Mouse (Mus musculus): ENCODE data around the gene Rsf1.

Rsf1 gene

DNA sequence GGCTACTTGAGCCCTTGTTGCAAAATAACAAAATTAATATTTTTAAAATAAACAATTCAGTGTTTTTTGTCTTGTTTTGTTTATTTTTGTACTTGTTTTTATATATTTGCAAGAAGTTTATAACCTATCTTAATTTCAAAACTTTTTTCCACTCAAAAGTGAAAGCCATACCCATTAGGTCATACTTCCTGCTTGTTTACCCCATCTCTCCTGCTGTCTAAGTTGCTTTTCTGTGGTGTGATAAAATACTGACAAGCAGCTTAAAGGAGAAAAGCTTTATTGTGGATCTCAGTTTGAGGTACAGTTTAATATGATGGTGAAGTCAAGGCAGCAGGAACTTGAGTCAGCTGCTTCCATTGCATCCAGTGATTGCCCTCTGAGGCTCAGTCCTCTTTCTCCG is 53.2 kb downstream of the Rsf1 start:
- no peak for DNase-seq

DNA sequence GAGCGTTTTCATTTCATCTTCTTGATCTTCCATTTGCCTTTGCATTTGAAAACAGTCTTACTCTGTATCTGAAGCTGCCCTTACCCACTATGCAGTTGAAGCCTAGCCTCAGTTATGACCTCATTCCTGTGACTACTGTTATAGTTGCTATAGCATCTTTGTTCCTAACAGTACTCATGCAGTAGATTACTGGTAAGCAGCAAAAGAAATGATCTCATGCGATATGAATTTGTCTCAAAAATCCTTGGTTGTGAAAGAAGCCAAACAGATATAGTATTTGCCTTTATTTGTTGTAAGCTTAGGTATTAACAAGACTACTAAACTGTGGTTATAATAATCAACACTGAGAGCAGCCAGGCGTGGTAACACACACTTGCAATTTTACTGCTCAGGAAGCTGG is 65.4 kb downstream of the Rsf1 start:
- DNase-seq = no peak

DNA sequence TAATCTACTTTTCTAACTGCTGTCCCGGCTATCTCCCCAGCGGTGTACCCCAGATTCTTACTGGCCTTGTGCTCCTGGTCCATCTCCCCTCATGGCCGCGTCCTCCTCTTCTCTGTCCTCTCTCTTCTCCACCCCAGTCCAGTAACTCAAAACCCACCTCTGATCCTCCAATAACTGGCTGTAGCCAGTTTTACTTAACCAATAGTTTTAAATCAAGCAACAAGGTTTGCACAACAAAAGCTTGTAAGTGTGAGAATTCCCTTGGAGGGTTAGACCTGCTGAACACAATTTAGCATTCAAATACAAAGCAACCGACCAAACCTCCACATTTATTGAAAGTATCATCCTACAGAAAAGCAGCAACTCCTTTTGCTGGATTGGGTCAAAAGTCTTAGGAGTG is 68.0 kb downstream of the Rsf1 start:
- DNase-seq = no peak

DNA sequence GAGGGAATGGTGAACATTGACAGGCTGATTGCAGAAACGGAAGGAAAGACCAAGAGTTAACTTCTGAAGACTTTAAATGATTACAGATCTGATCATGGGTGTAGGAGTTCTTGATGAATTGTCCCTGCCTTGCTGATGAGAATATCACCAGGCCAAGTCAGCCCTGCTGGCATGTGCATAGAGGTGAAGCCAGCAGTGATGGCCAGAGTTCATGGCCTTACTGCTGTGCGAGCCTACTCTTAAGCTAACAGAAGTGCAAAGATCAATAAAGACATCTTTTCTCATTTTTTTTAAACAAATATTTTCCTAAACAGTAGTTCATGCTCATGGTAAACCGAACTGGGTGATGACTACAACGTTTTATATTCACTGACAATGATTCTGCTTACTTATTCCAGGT is 71.0 kb downstream of the Rsf1 start:
- no peak for DNase-seq

DNA sequence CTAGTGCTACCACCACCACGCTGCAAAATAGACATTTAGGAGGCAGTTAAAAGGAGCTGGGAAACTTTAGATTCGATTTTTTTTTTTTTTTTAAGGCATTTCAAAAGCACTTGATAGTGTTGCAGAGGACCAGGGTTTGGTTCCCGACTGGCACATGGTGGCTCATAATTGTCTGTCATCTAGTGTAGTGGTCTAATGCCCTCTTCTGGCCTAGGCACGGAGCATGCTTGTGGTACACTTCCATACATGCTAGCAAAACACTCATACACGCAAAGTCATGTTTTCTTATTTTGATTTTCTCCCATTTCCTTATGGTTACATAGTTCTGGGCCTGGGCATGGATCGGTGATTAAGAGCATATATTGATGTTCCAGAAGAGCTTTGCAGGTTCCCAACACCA is 76.5 kb downstream of the Rsf1 start:
- DNase-seq = no peak

DNA sequence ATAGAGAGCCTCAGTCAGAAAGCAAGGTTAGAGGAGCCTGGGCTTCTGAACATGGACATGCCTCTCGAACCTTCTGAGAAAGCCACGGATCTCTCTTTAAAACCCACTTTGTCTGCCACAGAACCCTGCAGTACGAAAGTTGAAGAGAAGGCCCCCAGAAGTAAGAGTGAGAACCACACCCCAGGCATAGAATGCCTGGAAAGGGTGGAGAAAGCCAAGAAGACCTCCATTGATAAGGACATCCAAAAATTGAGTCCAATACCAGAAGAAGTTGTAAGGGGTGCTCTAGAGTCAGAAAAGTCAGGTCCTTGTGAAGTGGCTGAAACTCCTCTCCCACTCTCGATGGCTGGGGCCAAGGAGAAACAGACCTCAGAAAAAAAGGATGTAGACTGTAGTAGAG is 81.9 kb downstream of the Rsf1 start:
- no peak for DNase-seq

DNA sequence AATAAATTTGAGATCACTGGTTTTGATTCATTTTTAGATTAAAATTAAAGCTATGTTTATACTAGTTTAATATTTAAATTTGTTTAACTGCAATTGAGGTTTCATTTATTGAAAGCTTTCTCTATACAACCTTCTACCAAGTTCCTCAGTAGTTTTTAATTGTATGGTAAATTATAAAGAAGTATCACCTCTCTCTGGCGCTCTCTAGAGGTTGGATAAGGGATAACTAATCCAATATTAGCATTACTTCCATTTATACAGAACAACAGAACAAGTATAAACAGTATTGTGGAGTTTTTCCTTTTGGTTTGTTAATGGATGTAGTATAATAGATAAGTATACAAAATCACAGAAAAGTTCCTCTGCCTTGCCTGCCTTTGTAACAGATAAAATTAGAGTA is 99.5 kb downstream of the Rsf1 start:
- no peak for DNase-seq

DNA sequence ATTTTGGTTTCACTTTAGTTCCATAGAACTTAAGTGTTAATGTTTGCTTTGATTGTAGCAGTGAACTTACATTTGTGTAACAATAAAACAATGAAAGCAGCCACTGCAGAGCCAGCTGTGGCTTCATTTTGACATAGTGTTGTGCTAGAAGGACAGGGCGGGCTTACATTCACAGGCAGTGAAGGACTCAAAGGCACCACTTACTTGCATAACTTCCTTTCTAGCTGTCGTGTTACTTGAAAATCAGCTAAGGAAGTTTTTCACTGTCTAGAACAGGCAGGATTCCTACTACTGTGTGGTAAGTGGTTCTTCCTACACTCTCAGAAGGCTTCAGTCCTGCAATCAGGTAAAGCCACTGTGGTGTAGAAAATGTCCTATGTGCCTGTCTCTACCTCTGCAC is 108.1 kb downstream of the Rsf1 start:
- DNase-seq = no peak

DNA sequence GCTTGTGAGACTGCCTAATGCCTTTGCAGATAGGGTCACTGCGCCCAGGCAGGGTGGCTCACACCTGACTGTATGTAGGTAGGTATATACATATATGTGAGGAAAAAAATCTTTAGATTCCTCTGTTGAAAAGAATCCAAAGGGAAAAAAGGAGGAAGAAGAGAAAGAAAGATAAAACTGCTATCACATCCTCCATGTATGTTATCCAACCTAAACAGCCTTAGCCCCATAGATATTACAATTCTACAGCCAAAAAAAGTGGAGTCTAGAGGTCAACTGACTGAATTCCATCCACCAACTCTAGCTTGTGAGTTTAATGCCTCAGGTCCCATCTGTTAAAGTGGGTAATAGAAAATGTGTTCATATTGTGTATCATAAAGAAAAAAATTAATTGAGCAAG is 115.8 kb downstream of the Rsf1 start:
- DNase-seq = no peak

DNA sequence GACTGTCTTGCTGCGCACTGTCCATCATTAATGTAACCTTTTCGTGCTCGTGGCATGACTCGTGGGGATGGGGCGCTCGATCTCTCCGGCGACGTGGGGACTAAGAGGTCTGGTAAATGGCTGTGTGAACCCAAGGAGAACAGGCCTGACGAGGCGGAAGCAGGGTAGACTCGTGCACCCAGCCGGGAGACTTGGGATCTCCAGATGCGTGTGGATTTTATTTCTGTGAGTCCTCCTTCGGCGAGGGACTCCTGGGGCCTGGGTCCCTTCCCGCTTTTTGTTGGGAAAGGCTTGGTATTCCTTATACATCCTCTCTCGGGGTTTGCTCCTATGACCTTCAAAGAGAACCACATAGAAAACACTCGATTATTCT is 116.4 kb downstream of the Rsf1 start:
- no peak for DNase-seq

DNA sequence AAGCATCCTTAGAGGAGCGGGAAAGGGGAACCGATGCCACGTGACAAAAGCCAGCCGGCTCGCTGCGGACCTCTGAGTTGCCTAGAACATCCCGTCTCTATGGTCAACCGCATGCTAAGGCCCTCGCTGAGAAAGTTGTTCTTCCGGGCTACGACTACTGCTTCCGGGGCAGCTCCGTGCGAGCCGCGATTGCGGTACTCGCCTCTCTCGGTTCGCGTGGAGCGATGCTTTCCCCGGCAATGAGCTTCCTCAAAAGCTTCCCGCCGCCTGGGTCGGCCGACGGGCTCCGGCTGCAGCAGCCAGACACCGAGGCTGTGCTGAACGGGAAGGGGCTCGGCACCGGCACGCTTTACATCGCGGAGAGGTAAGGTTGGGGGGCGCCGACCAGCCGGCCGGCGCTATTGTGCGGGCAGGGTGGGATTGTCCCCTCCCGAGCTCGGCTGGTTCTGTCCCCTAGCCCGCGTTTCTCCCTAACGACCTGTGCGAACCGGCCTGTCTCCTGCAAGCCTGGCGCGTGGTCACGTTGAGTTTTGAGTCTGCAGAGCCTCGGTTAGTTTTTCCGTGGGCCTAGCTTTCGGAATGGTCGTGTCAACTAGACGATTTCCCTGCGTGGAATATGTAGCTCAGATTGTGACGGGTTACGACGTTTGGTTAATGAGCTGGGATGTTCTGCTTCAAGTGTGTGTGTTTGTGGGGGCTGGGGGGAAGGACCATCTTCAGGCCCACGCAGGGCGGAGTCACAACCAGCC is 117.0 kb downstream of the Rsf1 start, which contains the start of gene Clns1a:
Gene Clns1a (plus strand): TSS at position 129 of the 749 bp plus-strand sequence.
- peak; percentile 93 for DNase-seq

DNA sequence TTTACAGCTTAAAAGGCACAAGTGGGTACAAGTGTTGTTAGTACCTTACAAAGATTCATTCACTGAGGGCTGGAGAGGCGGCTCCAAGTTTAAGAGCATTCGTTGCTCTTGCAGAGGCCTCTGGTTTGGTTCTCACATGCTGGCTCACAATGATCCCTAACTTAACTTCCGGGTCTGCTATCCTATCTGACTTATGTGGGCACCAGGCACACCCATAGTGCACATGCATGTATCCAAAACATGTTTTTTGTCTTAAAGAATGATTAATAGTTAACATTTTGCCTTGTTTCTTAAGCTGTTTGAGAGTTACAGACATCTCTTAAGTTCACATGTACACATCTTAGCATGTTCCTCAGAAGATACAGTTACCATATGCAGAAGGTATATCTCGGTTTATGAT is 120.5 kb downstream of the Rsf1 start:
- DNase-seq = no peak

DNA sequence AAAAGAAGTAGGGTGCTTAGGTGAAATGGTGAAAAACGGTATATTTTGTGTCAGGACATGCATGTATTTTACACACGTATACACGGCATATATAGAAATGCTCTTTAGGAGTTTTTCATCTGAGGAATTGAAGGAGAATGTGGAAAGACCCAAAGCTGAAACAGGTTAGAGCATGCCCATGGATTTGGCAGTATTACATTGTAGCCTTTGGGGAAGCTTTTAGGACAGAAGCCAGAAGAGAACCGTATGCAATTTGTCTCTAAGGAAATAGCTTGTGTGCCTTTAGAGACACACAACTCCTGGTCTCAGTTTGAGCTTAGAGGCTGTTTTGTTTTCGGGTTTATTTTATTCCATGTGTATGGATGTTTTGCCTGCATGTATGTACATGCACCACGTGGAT is 121.4 kb downstream of the Rsf1 start:
- no peak for DNase-seq

DNA sequence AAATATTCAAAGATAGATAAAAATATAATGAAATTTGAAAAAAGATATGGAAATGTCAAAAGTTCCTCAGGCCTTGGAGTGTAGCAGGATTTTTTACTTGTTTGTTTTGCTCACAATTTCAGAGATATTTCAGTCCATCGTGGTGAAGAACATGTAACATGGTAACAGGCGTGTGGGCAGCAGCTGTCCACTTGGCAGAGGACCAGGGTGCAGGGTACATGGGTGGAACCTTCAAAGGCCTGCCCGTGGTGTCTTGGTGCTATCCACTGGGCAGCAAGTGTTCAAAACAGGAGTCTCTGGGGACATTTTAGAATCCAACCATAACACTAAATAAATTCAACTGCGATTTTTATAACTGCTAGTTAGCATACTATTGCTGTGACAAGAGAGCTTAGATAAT is 127.4 kb downstream of the Rsf1 start:
- DNase-seq = peak; percentile 9

DNA sequence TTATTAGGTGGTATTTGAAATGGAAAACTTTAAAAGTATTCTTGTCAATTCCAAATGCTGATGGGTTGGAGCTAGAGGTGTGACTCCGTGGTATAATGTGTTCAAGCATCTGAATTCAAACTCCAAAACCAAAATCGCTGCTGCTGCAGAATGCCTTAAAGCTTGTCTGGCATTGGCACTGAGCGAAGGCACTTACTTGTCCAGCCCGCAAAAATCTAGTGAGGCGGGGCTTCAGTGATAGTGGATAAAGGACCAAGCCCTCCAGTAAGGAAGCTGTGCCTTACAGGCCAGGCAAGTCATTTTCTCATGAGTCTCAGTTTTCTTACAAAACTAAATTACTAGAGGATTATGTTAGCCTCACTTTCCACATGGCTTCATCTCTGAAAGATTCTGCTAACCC is 128.1 kb downstream of the Rsf1 start:
- DNase-seq = no peak

DNA sequence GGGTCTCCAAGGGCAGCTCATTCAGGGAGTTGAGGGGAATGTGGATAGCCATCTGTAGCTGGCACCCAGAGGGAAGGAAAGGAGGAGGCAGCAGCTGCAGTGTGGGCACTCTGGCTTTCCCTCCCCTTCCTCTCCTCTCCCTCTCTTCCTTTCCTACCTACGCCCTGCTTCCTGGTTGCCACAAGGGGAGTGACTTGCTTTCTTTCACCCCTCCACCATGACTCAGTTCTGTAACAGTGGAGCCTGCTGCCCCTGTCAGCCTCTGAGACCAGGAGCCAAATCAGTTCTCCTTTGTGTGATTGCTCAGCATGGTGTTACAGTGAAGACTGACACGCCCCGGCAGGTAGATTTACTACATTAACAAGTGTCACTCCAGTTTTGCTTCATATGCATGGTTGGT is 129.5 kb downstream of the Rsf1 start:
- DNase-seq = no peak

DNA sequence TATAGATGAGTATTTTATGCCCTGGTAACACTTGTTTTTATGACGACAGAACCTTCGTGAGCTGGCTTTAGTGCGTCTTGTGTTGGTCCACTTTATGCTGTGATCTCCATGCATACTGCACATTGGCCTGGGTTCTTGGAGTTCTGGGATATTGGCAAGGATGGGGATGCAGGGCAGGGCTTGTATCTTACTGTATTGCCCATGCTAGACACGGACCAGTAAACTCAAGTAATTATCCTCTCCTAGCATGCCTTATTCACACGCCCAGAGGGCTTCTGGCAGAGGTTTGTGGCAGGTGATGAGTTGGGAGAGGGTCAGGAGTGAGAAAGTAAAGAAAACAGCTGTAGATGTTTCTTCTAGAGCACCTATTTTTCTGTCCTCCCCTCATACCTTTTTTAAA is 135.0 kb downstream of the Rsf1 start:
- no peak for DNase-seq

DNA sequence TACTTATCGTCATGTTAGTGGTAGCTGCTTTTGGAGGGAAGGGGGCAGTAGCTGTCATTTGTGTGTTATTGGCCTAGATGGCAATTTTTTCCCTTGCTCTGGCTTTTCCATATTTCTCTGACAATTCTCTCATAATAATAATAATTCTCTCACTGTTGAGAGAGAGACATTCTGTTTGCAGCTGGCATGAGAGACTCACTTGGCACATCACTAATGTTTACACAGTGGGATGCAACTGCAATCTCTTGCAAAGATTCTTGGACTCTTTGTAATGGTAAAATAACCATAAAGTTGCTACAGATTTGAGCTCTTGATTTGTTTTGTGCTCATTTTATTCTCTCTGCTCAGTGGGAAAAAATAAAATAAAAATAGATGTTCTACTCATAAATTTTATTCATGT is 137.6 kb downstream of the Rsf1 start:
- DNase-seq = no peak

DNA sequence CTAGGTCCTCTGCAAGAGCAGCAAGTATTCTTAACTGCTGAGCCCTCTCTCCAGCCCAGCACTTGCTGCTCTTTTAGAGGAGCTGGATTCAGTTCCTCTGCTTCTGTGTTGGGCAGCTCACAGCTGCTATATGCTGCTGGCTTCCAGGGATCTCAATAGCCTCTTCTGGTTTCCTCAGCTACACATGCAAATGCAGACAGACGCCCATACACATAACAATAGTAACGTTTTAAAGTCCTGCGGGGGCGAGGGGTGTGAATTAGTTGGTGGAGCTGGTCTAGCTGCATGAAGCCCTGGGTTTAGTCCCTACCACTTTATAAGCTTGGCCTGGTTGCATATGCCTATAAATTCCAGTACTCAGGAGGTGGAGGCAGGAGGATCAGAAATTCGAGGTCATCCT is 139.4 kb downstream of the Rsf1 start:
- no peak for DNase-seq

DNA sequence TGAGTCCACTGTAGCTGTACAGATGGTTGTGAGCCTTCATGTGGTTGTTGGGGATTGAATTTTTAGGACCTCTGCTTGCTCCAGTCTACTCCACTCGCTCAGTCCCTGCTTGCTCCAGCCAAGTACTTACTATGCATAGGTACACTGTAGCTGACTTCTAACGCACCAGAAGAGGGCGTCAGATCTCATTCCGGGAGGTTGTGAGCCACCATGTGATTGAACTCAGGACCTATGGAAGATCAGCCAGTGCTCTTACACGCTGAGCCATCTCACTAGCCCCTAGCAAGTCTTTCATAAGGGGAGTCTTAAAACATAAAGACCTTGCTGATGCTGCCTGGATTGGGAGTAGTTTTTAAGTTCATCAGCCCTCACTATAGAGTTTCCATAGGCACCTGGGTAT is 140.4 kb downstream of the Rsf1 start:
- DNase-seq = no peak

DNA sequence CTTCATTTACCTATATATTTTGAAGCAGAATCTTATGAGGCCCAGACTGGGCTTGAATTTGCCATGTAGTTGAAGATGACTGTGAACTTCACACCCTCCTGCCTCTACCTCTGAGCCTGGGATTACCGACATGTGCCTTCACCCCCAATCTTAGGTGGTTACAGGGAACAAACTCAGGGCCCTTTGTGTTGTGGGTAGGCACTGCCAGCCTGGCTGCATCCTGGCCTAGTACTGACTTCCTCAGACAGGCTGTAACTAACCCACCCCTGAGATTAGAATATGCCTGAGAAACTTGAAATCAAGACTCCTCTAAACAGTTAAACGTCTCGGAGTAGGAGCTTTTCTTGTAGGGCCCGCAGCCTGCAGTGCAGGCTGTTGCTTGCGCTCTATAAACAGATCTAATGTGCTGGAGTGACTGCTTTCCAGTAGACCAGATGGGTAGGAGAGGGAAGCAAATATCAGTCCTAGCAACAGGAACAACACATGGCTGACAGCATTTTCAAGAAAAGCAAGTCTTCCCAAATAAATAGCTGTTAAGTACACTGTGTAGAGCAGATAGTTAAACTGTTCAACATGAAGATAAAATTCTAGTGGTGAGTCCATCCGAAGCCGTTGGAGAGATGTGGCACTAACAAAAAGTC is 142.7 kb downstream of the Rsf1 start:
- DNase-seq = no peak

DNA sequence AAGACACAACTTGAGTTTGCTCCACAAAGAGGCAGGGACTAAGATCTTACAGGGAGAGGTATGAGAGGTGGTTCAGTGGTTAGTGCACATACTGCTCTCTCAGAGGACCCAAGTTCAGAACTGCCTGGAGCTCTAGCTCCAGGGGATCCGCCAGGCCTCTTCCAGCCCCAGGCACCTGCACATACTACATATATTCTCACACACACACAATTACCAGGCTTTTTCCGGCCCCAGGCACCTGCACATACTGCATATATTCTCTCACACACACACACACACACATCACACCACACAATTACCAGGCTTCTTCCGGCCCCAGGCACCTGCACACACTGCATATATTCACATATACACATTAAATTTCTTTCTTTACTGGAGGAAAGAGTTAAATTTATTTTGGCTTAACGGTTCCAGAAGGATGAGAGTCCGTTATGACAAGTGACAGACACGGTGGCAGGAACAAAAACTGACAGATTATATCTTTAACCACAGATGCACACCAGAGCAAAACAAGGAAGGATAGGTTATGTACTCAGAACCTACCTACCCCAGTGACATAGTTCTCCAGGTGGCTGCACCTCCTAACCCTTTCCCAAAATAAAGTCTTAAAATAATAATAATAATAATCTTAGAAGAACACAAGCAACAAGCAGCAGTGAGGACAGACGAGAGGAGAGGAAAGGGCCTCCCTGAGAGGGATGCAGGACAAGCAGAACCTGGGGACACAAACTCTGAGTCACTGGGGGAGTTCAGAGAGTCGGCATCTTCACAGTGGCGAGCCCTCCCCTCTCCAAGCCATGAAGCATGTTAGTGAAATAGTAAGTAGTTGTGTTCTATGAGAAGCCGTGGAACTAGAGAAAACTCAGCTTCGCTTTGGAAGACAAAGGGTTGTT is 144.2 kb downstream of the Rsf1 start:
- no peak for DNase-seq

DNA sequence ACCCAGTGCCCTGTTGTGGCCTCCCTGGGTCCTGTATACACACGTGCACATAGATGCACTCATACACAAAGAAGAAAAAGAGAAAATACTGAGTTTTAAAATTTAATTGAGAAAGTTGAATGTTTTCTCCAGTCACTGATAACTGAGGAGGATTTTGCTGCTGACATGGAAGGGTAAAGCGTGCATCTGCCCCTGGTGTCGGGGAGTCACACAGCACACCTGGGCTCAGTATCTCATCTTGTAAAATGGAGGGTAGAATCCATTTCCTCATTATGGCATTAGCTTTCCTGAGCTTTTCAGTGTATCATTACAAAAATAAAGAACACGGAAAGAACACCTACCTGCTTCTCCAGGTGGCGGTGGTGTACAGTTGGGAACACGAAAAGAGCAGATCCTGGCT is 145.7 kb downstream of the Rsf1 start:
- DNase-seq = no peak

DNA sequence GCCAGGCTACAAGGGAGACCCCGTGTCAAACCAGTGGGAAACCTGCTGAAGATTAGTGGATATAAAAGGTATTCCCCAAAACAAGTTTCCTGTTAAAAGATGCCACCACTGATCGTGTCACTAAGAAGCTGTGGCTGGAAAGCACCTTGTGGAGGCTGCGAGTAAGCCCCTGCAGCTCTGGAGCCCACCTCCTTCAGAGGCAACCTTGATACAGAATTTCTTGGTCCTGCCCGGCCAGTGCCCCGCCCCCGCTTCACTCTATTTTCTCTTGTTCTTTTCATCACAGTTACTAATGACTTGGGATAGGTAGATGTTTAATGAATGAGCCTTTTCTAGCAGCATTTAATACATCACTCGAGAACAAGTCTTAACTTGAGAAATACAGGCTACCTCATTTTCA is 146.4 kb downstream of the Rsf1 start:
- no peak for DNase-seq

Measured in kidney, postnatal 14 days (tissue).